ENCODE assay signal across 8 mouse cellular contexts in the genomic region with DNA sequence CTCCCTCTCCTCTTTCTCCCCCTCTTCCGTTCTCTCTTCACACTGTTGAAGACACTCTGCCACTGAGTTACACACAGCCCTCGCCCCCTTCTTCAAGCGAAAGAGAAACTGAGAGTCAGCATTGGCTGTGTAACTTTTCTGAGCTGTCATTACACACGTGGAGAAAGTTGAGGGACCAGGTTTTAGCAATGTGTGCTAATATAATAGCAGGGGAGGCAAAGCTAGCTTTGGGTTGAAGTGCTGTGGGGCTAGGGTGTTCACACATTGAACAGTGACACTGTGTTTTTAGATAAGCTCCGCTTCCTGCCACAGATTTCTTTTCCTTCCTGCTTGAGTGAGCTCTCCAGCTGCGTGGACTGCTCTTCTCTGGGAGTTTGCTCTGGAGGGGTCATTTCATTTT. TPM values are rescaled to one million over a fixed set of nuclear protein-coding genes. Genes with fewer than 3 reads are reported as not detected.
DNase-seq lines count a peak whose midpoint lies in the region; ATAC-seq and TF ChIP-seq lines count a peak whose summit lies in the region.
"Had no signal": no experiment of that assay in that cellular context is flagged by ENCODE, and none has a peak within 500 bp of the region (broad histone marks: within the 10 kb centered on the region; RNA-seq: fewer than 3 reads in every experiment).

No protein-coding gene starts in this region.

- 8% methylated on average over 6 of the region's 6 CpGs for WGBS in spleen, adult 2 months
- WGBS in heart, postnatal 0 days: 40% methylated on average over 6 of the region's 6 CpGs
- 73% methylated on average over 6 of the region's 6 CpGs for WGBS in midbrain, embryonic 12.5 days

- peak overlapping the region; percentile 1; the same call in 1 of the 2 replicates for H3K4me3 ChIP-seq in spleen, adult 2 months (ENCODE audit: extremely low read depth, insufficient read depth, insufficient read length)
- H3K4me3 ChIP-seq in heart, postnatal 0 days (ENCODE audit: low read depth, low read length): peak overlapping the region; percentile 95
- H3K4me3 ChIP-seq in midbrain, embryonic 12.5 days: peak overlapping the region; percentile 88; the same call in 1 of the 2 replicates
- no peak overlapping the region; the same call in 1 of the 2 replicates for H3K4me3 ChIP-seq in layer of hippocampus, adult 2 months

- TF ChIP-seq EP300 in heart, postnatal 0 days (IDR thresholded peaks at IDR 0.05; ENCODE audit: low read depth): no peak

- ATAC-seq in heart, postnatal 0 days (ENCODE audit: insufficient read depth, low read depth): no peak
- no peak for ATAC-seq in midbrain, embryonic 12.5 days (ENCODE audit: low FRiP score, low read depth)

- TF ChIP-seq POLR2A in spleen, adult 2 months (IDR thresholded peaks at IDR 0.05; ENCODE audit: low read depth, low read length): no peak

- no peak for DNase-seq in spleen, adult 2 months (ENCODE audit: low read depth in 1 of 2, low spot score in 2 of 2)
- DNase-seq in spleen, postnatal 4 days (ENCODE audit: low spot score in 2 of 2): no peak
- no peak for DNase-seq in heart, postnatal 0 days (ENCODE audit: low spot score)
- DNase-seq in ovary, adult 18-20 months (ENCODE audit: low spot score): no peak
- no peak for DNase-seq in layer of hippocampus, adult 2 months (ENCODE audit: low spot score in 2 of 2)
- no peak for DNase-seq in cerebellum, adult 11-12 months

- peak overlapping the region; percentile 98 for H3K4me2 ChIP-seq in heart, postnatal 0 days (ENCODE audit: low read depth, low read length)
- H3K4me2 ChIP-seq in midbrain, embryonic 12.5 days (replicated peaks): peak overlapping the region; percentile 96

- H3K9ac ChIP-seq in heart, postnatal 0 days (replicated peaks; ENCODE audit: low read depth, low read length): no peak overlapping the region
- no peak overlapping the region for H3K9ac ChIP-seq in midbrain, embryonic 12.5 days (replicated peaks)

- H3K4me1 ChIP-seq in spleen, adult 2 months (ENCODE audit: control insufficient read depth, insufficient read depth, insufficient read length): peaks cover 7% of the 10 kb centered on the region; the same call in 1 of the 2 replicates
- peaks cover 15% of the 10 kb centered on the region for H3K4me1 ChIP-seq in heart, postnatal 0 days (ENCODE audit: control insufficient read depth, insufficient read depth)
- H3K4me1 ChIP-seq in midbrain, embryonic 12.5 days: peaks cover 16% of the 10 kb centered on the region

- H3K27me3 ChIP-seq in spleen, adult 2 months (ENCODE audit: control insufficient read depth, insufficient read depth, low read length): no peaks in the 10 kb centered on the region
- H3K27me3 ChIP-seq in heart, postnatal 0 days (ENCODE audit: control insufficient read depth, insufficient read depth, low read length): no peaks in the 10 kb centered on the region
- peaks cover 6% of the 10 kb centered on the region; the same call in 1 of the 2 replicates for H3K27me3 ChIP-seq in midbrain, embryonic 12.5 days

- no peak for TF ChIP-seq CTCF in spleen, adult 2 months (IDR thresholded peaks at IDR 0.05; ENCODE audit: extremely low read depth, insufficient read depth, insufficient read length, insufficient replicate concordance)
- TF ChIP-seq CTCF in heart, postnatal 0 days (IDR thresholded peaks at IDR 0.05; ENCODE audit: low read depth): no peak
- TF ChIP-seq CTCF in layer of hippocampus, adult 2 months (conservative IDR thresholded peaks at IDR 0.05): no peak

- no peaks in the 10 kb centered on the region for H3K36me3 ChIP-seq in spleen, adult 2 months (ENCODE audit: control insufficient read depth, insufficient read depth, low read length)
- no peaks in the 10 kb centered on the region for H3K36me3 ChIP-seq in heart, postnatal 0 days (replicated peaks; ENCODE audit: control insufficient read depth, insufficient read depth, low read length)
- no peaks in the 10 kb centered on the region for H3K36me3 ChIP-seq in midbrain, embryonic 12.5 days

- H3K9me3 ChIP-seq in heart, postnatal 0 days (replicated peaks; ENCODE audit: control insufficient read depth, low read length): no peaks in the 10 kb centered on the region
- no peaks in the 10 kb centered on the region for H3K9me3 ChIP-seq in midbrain, embryonic 12.5 days

- peak overlapping the region; percentile 34 for H3K27ac ChIP-seq in spleen, adult 2 months (ENCODE audit: insufficient read depth, low read length)
- H3K27ac ChIP-seq in heart, postnatal 0 days (ENCODE audit: low read depth): peak overlapping the region; percentile 38; the same call in 1 of the 2 replicates
- H3K27ac ChIP-seq in midbrain, embryonic 12.5 days (replicated peaks): no peak overlapping the region
- H3K27ac ChIP-seq in layer of hippocampus, adult 2 months: no peak overlapping the region

RNA-seq across cellular contexts. Expression of a gene that starts 1.2 kb away (rescaled TPM):
- not detected in 2 replicates for polyA plus RNA-seq in spleen, adult 2 months (2012; rRNA removed)
- not detected in 2 replicates for total RNA-seq in heart, postnatal 0 days (2014; rRNA removed; ENCODE audit: low replicate concordance)
- polyA plus RNA-seq in heart, postnatal 0 days (2015; fragmentation: Nextera tagmentation; extraction: Ambion mirVana): 0.23 and 0.45 TPM in 2 replicates
- polyA plus RNA-seq in midbrain, embryonic 12.5 days (2016; fragmentation: Nextera tagmentation; extraction: Ambion mirVana): 2.0 and 2.1 TPM in 2 replicates
- total RNA-seq in layer of hippocampus, adult 2 months (2021): not detected
- total RNA-seq: layer of hippocampus, postnatal 10 days had no signal

RNA-seq across cellular contexts. Expression of a gene that starts 1.4 kb away (rescaled TPM):
- 15.5 and 17.7 TPM in 2 replicates for polyA plus RNA-seq in spleen, adult 2 months (2012; rRNA removed)
- total RNA-seq in heart, postnatal 0 days (2014; rRNA removed; ENCODE audit: low replicate concordance): 7.0 and 8.0 TPM in 2 replicates
- polyA plus RNA-seq in heart, postnatal 0 days (2015; fragmentation: Nextera tagmentation; extraction: Ambion mirVana): 5.3 and 5.5 TPM in 2 replicates
- 24.1 and 28.0 TPM in 2 replicates for polyA plus RNA-seq in midbrain, embryonic 12.5 days (2016; fragmentation: Nextera tagmentation; extraction: Ambion mirVana)
- 10 to 100 TPM; 39.8 to 41.7 TPM for total RNA-seq in layer of hippocampus, adult 2 months (2021)

RNA-seq across cellular contexts. Expression of a gene that starts 1.6 kb away (rescaled TPM):
- polyA plus RNA-seq in spleen, adult 2 months (2012; rRNA removed): not detected in 2 replicates
- not detected in 2 replicates for total RNA-seq in heart, postnatal 0 days (2014; rRNA removed; ENCODE audit: low replicate concordance)
- not detected in 2 replicates for polyA plus RNA-seq in heart, postnatal 0 days (2015; fragmentation: Nextera tagmentation; extraction: Ambion mirVana)
- not detected in 2 replicates for polyA plus RNA-seq in midbrain, embryonic 12.5 days (2016; fragmentation: Nextera tagmentation; extraction: Ambion mirVana)
- not detected for total RNA-seq in layer of hippocampus, adult 2 months (2021)
- total RNA-seq: layer of hippocampus, postnatal 10 days had no signal

Comparison
In these comparisons a context has a peak if more than half of its experiments do, and no peak if none do; other contexts are left out.
1. H3K27ac ChIP-seq: peak in spleen, adult 2 months (single experiment) and heart, postnatal 0 days (single experiment); none in midbrain, embryonic 12.5 days (single experiment) and layer of hippocampus, adult 2 months (single experiment).